Mouse (Mus musculus): ENCODE measurements around the gene Sema4b.

DNA sequence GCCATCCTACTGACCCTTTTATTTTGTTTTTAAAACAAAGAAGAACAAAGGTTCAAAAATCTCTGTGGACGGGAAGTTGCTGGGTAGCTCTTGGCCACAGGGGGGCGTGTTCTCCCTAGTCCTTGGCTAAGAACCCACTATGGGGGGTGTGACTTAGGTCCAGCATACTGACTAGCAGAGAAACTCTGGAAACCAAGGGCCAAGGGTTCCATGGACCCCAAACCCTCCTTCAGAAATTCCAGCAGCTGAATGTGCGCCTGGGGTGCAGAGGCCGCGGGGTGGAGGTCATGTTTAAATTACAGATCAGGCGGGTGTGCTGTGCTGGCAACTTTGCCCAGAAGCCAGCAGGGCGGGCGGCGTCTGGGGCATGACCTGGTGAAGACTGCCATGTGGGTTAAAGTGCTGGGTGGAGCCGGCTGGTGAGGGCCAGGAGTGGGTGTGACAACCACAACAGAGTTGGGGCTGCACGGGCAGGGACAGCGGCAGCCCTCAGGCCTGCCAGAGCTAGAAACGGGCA, 29.9 kb upstream of the Sema4b start:
- TF ChIP-seq E2F4 (IDR thresholded peaks at IDR 0.05; ENCODE audit: insufficient replicate concordance, low read depth, low read length) (no peak), POLR2A (IDR thresholded peaks at IDR 0.05; ENCODE audit: low read depth, low read length) (no peak)
